Mouse (Mus musculus) spleen, adult 2 months (tissue): ENCODE results near the gene Cds2.

ENCODE experiments used
- CTCF ChIP-seq: fragments of 200-500 bp; IDR thresholded peaks from 2 replicates; pipeline ENCODE4 v1.5.1; 2011; ENCODE audit warnings: mild to moderate bottlenecking, inconsistent platforms; ENCODE audit not compliant: insufficient read depth, insufficient read length, insufficient replicate concordance; ENCODE audit errors: extremely low read depth
- POLR2A ChIP-seq: fragments of 200-500 bp; IDR thresholded peaks from 2 replicates; pipeline ENCODE4 v1.6.1; 2011; ENCODE audit warnings: low read depth, low read length, inconsistent platforms

- no peak for TF ChIP-seq CTCF
- no peak for TF ChIP-seq POLR2A
Observed at GRCm38 (mm10) chr2:132320516-132320915, 57.6 kb downstream of the Cds2 start.
